Mouse (Mus musculus) hindbrain, postnatal 0 days (tissue): ENCODE measurements around the gene Porcn. TPM values are rescaled to one million over a fixed set of nuclear protein-coding genes. Genes with fewer than 3 reads are reported as not detected.

ENCODE experiments used
- ATAC-seq: fragments of 200-750 bp; cut with Nextera tagmentation; 2 replicates; pipeline ENCODE4 v1.8.0; 2017; ENCODE audit warnings: mild to moderate bottlenecking, moderate TSS enrichment, moderate library complexity
- DNase-seq: peaks from one replicate; pipeline ENCODE4 v3.0.0-alpha.2; 2015; ENCODE audit warnings: low spot score
- H3K27ac ChIP-seq: fragments of 300-500 bp; sonication (generic); 2 replicates; pipeline ENCODE4 v1.5.1; 2014; ENCODE audit warnings: mild to moderate bottlenecking
- H3K27me3 ChIP-seq: fragments of 300-500 bp; sonication (generic); 2 replicates; pipeline ENCODE4 v1.6.1; 2014; ENCODE audit warnings: low read length, mixed read lengths; ENCODE audit not compliant: insufficient read depth
- H3K36me3 ChIP-seq: fragments of 300-500 bp; sonication (generic); 2 replicates; pipeline ENCODE4 v1.6.1; 2014; ENCODE audit warnings: low read length, mixed read lengths; ENCODE audit not compliant: insufficient read depth
- H3K4me1 ChIP-seq: fragments of 300-500 bp; sonication (generic); 2 replicates; pipeline ENCODE4 v1.6.1; 2014; ENCODE audit warnings: antibody characterized with exemption, low read length, mixed read lengths; ENCODE audit not compliant: insufficient read depth
- H3K4me2 ChIP-seq: fragments of 300-500 bp; sonication (generic); 2 replicates; pipeline ENCODE4 v1.6.1; 2014; ENCODE audit warnings: low read depth, mild to moderate bottlenecking, low read length, moderate library complexity, mixed read lengths
- H3K4me3 ChIP-seq: fragments of 300-500 bp; sonication (generic); 2 replicates; pipeline ENCODE4 v1.5.1; 2014; ENCODE audit warnings: low read length
- H3K9ac ChIP-seq: fragments of 300-500 bp; sonication (generic); replicated peaks from 2 replicates; pipeline ENCODE4 v1.6.1; 2014; ENCODE audit warnings: mild to moderate bottlenecking, low read length, moderate library complexity, mixed read lengths
- H3K9me3 ChIP-seq: fragments of 300-500 bp; sonication (generic); 2 replicates; pipeline ENCODE4 v1.6.1; 2016; ENCODE audit warnings: low read length, mixed read lengths
- CTCF ChIP-seq: IDR thresholded peaks from 2 replicates; pipeline ENCODE4 v1.5.1; 2016; ENCODE audit warnings: antibody characterized with exemption, control low read depth, low read depth
- WGBS: fragments of 180-500 bp; shearing (Covaris S2); extraction: QIAGEN DNeasy Blood & Tissue Kit; methylation state at CpG from one replicate; pipeline ENCODE4 v1.1.7; 2014; 5-methylcytosine and 5-hydroxymethylcytosine counted together
- polyA plus RNA-seq: library from polyadenylated mRNA; unstranded; fragments of >200 nt; fragmentation: Nextera tagmentation; extraction: Ambion mirVana; gene quantifications from 2 replicates; pipeline ENCODE4 v1.2.1, GENCODE M21; 2015
- total RNA-seq: library from RNA; depleted of rRNA; stranded (reverse); fragments of >200 nt; gene quantifications from 2 replicates; pipeline ENCODE4 v1.2.3, GENCODE M21; 2014

Porcn gene
- total and polyA plus RNA-seq, 2 experiments from 2014 or later = 49.2 to 68.4 TPM

DNA sequence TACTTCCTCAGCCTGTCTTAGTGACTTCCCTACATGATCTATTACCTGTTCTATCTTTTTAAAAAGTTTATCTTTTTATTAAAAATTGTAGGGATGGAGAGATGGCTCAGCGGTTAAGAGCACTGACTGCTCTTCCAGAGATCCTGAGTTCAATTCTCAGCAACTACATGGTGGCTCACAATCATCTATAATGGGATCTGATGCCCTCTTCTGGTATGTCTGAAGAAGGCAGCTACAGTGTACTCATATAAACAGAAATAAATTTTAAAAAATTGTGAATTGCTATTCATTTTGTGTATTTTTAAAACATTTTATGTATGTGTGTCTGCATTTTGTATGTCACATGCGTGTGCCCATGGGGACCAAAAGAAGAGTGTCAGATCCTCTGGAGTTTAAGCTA lies 41.4 kb upstream of the Porcn start:
- Histone ChIP-seq H3K4me2 (no peak overlapping the region), H3K4me3 (no peak overlapping the region), H3K4me1 (no peaks in the 10 kb centered on the region), H3K27ac (no peak overlapping the region), H3K36me3 (0 out of 2 replicates have a peak, but pooled peaks cover 9% of the 10 kb centered on the region), H3K9me3 (no peaks in the 10 kb centered on the region), H3K9ac (no peak overlapping the region), H3K27me3 (no peaks in the 10 kb centered on the region)
- TF ChIP-seq CTCF = peak; percentile 29
- DNase-seq (no peak), ATAC-seq (no peak)
- 83% methylated on average over 2 of the region's 2 CpGs for WGBS

GRCm38 (mm10) chrX:8238804-8239395 lies 32.6 kb upstream of the Porcn start:
- DNase-seq = no peak
- Histone ChIP-seq H3K4me3 (no peak overlapping the region), H3K4me2 (no peak overlapping the region), H3K4me1 (no peaks in the 10 kb centered on the region), H3K27ac (no peak overlapping the region), H3K36me3 (no peaks in the 10 kb centered on the region), H3K9ac (no peak overlapping the region), H3K9me3 (no peaks in the 10 kb centered on the region), H3K27me3 (no peaks in the 10 kb centered on the region)
- 69% methylated on average over 13 of the region's 13 CpGs for WGBS
- ATAC-seq = no peak
- TF ChIP-seq CTCF = no peak

GRCm38 (mm10) chrX:8236704-8237103 lies 30.4 kb upstream of the Porcn start:
- H3K4me3 ChIP-seq = no peak overlapping the region
- DNase-seq = no peak
- no peaks in the 10 kb centered on the region for H3K27me3 ChIP-seq
- H3K27ac ChIP-seq = no peak overlapping the region
- H3K4me1 ChIP-seq = no peaks in the 10 kb centered on the region
- WGBS = 86% methylated on average over 2 of the region's 2 CpGs
- H3K9me3 ChIP-seq = no peaks in the 10 kb centered on the region
- no peak overlapping the region for H3K4me2 ChIP-seq
- H3K36me3 ChIP-seq = no peaks in the 10 kb centered on the region
- H3K9ac ChIP-seq = no peak overlapping the region
- no peak for TF ChIP-seq CTCF
- ATAC-seq = no peak

DNA sequence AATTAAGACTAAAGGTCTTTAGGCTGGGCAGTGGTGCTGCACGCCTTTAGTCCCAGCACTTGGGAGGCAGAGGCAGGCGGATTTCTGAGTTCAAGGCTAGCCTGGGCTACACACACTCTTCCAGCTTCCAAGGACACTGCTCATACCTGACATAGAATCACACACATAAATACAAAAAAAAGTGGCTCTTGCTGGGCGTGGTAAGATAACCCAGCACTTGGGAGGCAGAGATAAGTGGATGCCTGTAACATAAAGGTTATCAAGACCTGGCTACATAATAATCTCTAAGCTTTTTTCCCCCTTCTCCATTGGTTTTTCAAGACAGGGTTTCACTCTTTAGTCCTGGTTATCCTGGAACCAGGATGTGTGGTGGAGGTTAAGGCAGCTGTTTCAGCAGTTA lies 27.3 kb upstream of the Porcn start:
- WGBS = 81% methylated on average over 3 of the region's 3 CpGs
- TF ChIP-seq CTCF = no peak
- ATAC-seq = no peak

DNA sequence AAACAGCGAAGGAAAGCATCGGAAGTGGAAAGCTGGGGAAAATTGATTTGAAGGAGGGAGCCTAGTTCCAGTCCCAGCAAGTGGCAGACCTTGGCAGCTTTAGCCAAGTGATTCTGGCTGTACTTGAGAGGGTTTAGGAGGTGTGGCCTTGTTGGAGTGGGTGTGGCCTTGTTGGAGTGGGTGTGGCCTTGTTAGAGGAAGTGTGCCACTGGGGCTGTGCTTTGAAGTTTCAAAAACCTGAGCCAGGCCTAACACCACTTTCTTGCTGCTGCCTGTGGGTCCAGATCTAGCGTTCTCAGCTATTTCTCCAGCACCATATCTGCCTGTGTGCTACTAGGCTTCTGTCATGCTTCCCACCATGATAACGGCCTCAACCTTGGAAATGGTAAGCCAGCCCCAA lies 23.9 kb upstream of the Porcn start:
- 74% methylated on average over 4 of the region's 4 CpGs for WGBS
- ATAC-seq = no peak
- TF ChIP-seq CTCF = no peak

More for the DNA sequence above, 27.3 kb upstream of the Porcn start:
- Histone ChIP-seq H3K4me2 (no peak overlapping the region), H3K4me1 (no peaks in the 10 kb centered on the region), H3K9ac (no peak overlapping the region), H3K27me3 (no peaks in the 10 kb centered on the region), H3K27ac (no peak overlapping the region), H3K36me3 (no peaks in the 10 kb centered on the region), H3K4me3 (no peak overlapping the region), H3K9me3 (no peaks in the 10 kb centered on the region)
- no peak for DNase-seq

DNA sequence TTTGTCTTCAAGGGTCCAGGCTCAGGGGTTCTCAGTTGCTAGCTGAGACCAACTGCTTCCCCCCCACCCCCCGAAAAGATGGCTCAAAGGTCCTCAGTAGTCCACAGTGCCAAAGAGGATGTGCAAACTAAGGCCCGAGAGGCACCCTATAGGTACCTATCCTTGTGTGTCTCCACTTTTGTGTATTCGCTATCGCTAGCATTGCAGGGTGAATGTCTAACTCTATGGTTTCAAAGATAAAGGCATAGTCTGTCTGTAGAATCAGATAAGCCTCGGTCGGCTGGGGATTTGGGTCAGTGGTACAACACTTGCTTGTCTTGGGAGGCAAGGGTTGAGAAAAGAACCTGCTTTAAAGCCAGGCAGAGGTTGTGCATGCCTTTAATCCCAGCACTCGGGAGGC lies 17.1 kb upstream of the Porcn start:
- Histone ChIP-seq H3K4me1 (no peaks in the 10 kb centered on the region), H3K9ac (no peak overlapping the region), H3K4me3 (no peak overlapping the region), H3K9me3 (no peaks in the 10 kb centered on the region), H3K27ac (no peak overlapping the region), H3K36me3 (no peaks in the 10 kb centered on the region), H3K27me3 (no peaks in the 10 kb centered on the region), H3K4me2 (no peak overlapping the region)
- no peak for TF ChIP-seq CTCF
- WGBS = 87% methylated on average over 7 of the region's 7 CpGs
- ATAC-seq (no peak), DNase-seq (no peak)

More for the DNA sequence above, 23.9 kb upstream of the Porcn start:
- no peak overlapping the region for H3K4me3 ChIP-seq
- H3K36me3 ChIP-seq = no peaks in the 10 kb centered on the region
- no peaks in the 10 kb centered on the region for H3K4me1 ChIP-seq
- H3K9ac ChIP-seq = no peak overlapping the region
- H3K27me3 ChIP-seq = no peaks in the 10 kb centered on the region
- no peak overlapping the region for H3K4me2 ChIP-seq
- no peak for DNase-seq
- no peak overlapping the region for H3K27ac ChIP-seq
- H3K9me3 ChIP-seq = no peaks in the 10 kb centered on the region

GRCm38 (mm10) chrX:8222678-8223421 lies 16.5 kb upstream of the Porcn start:
- no peaks in the 10 kb centered on the region for H3K9me3 ChIP-seq
- 59% methylated on average over 7 of the region's 7 CpGs for WGBS
- DNase-seq = peak; percentile 2
- no peak overlapping the region for H3K4me2 ChIP-seq
- no peak overlapping the region for H3K9ac ChIP-seq
- no peaks in the 10 kb centered on the region for H3K4me1 ChIP-seq
- H3K36me3 ChIP-seq = no peaks in the 10 kb centered on the region
- no peak for ATAC-seq
- no peak for TF ChIP-seq CTCF
- no peak overlapping the region for H3K27ac ChIP-seq
- H3K27me3 ChIP-seq = no peaks in the 10 kb centered on the region
- no peak overlapping the region for H3K4me3 ChIP-seq
